Mouse (Mus musculus): Measurements from ENCODE around the gene Zfp97. TPM values are rescaled to one million over a fixed set of nuclear protein-coding genes. Genes with fewer than 3 reads are reported as not detected.
"Not testable (repeated sequence)": the region's sequence is repeated elsewhere in the genome, so short reads cannot be mapped to it uniquely, and the experiment has no call there.

Zfp97 gene
- polyA plus RNA-seq (2012; ENCODE audit: insufficient read depth, low replicate concordance), result not detected in 2 replicates

DNA sequence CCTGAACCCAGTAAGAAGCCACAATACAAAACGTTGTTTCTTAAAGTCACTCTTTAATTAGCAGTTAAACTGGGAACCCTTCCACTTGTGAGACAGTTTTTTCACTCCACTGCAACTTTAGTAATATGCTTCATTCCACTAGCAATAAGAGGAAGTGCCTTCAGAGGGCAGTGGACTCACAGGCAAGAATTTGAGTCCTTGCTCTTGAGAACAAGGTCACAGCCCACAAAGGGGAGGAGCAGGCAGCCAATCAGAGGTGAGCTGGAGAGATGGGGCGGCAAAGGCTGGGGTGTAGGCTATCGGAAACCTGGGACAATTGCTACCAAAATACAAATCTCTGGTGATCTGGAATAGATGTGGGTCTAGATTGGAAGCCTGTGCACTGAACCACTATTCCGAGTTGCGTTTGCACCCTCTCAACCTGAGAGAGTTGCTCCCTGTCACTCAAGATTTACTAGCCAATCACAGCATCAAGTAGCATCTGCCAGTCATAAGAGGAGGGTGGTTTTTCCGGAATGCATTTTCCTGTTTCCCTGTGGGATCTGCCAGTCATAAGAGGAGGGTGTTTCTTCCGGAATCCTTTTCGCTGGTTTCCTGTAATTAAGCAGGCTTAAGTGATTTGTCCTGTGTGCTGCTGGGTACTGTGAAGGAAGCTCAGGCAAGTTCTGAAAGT, at the start of gene Zfp97:
TSS of gene Zfp97 (plus strand) at position 586 of the 673 bp plus-strand sequence.
- H3K27me3 ChIP-seq (replicated peaks); H3K4me1 ChIP-seq; H3K9me3 ChIP-seq; H3K36me3 ChIP-seq (replicated peaks; ENCODE audit: low read length); H3K4me3 ChIP-seq (replicated peaks): not testable (repeated sequence)

DNA sequence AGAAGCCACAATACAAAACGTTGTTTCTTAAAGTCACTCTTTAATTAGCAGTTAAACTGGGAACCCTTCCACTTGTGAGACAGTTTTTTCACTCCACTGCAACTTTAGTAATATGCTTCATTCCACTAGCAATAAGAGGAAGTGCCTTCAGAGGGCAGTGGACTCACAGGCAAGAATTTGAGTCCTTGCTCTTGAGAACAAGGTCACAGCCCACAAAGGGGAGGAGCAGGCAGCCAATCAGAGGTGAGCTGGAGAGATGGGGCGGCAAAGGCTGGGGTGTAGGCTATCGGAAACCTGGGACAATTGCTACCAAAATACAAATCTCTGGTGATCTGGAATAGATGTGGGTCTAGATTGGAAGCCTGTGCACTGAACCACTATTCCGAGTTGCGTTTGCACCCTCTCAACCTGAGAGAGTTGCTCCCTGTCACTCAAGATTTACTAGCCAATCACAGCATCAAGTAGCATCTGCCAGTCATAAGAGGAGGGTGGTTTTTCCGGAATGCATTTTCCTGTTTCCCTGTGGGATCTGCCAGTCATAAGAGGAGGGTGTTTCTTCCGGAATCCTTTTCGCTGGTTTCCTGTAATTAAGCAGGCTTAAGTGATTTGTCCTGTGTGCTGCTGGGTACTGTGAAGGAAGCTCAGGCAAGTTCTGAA, 57.7 kb downstream of the Zfp97 start:
- H3K4me1 ChIP-seq; H3K27me3 ChIP-seq (replicated peaks); H3K36me3 ChIP-seq (replicated peaks; ENCODE audit: low read length): not testable (repeated sequence)

GRCm38 (mm10) chr17:17194761-17195160, 73.5 kb downstream of the Zfp97 start:
- H3K4me3 ChIP-seq (replicated peaks), result not testable (repeated sequence)

More for the DNA sequence above, 57.7 kb downstream of the Zfp97 start:
- not testable (repeated sequence) for H3K4me3 ChIP-seq (replicated peaks); H3K9me3 ChIP-seq

DNA sequence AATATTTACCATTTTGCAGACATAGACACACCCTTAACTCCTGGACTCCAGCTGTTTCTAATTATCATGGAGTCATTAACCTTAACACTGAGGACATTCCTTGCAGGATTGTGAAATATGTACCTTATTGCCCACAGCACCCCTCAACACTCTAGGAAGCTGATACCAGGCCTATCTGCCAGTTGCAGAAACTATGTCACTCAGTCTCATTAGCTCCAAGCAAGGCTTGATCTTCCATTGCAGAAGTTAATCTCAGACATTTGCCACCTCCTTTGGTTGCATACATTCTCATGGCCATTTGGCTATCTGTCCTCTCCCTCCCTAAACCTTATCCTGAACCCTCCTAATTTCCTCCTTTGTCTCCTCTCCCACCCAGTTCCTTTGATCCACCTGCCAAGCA, 74.0 kb downstream of the Zfp97 start:
- Histone ChIP-seq H3K27me3 (replicated peaks) (no peaks in the 10 kb centered on the region), H3K36me3 (replicated peaks; ENCODE audit: low read length) (peaks cover 2% of the 10 kb centered on the region), H3K4me1 (no peaks in the 10 kb centered on the region), H3K9me3 (peaks cover 17% of the 10 kb centered on the region), H3K4me3 (replicated peaks) (no peak overlapping the region)
- TF ChIP-seq FLI1 (IDR thresholded peaks at IDR 0.05; ENCODE audit: low read length) (no peak), GATA1 (IDR thresholded peaks at IDR 0.05; ENCODE audit: borderline replicate concordance, low read length) (no peak)

More at GRCm38 (mm10) chr17:17194761-17195160, 73.5 kb downstream of the Zfp97 start:
- not testable (repeated sequence) for H3K27me3 ChIP-seq (replicated peaks); H3K36me3 ChIP-seq (replicated peaks; ENCODE audit: low read length); H3K4me1 ChIP-seq
- peaks cover 14% of the 10 kb centered on the region for H3K9me3 ChIP-seq

GRCm38 (mm10) chr17:17196111-17196510, 74.9 kb downstream of the Zfp97 start:
- H3K4me1 ChIP-seq; H3K36me3 ChIP-seq (replicated peaks; ENCODE audit: low read length); H3K4me3 ChIP-seq (replicated peaks); H3K27me3 ChIP-seq (replicated peaks): not testable (repeated sequence)
- H3K9me3 ChIP-seq, result peaks cover 20% of the 10 kb centered on the region

Other genes starting within 250 kb of the Zfp97 start
- gene Zfp960, start 57.3 kb upstream of the Zfp97 start, polyA plus RNA-seq (2012; ENCODE audit: insufficient read depth, low replicate concordance), result not detected in 2 replicates